Mouse (Mus musculus): ENCODE data around the gene Nphp1. TPM values are rescaled to one million over a fixed set of nuclear protein-coding genes. Genes with fewer than 3 reads are reported as not detected.
A peak's percentile ranks its signal among the peaks of the same experiment; 100 is the strongest.

Nphp1 gene
- 23.1 and 30.3 TPM in 2 replicates for polyA plus RNA-seq (2014; fragmentation: Nextera tagmentation; extraction: Ambion mirVana)

GRCm38 (mm10) chr2:127788440-127789116 lies at the start of gene Nphp1:
Gene Nphp1 (minus strand): TSS chr2:127788897.
- Histone ChIP-seq H3K4me2 (replicated peaks; ENCODE audit: low read depth, low read length) (peak within 1 kb of the TSS; percentile 42), H3K4me3 (ENCODE audit: low read depth, low read length) (peak within 1 kb of the TSS; percentile 47), H3K27ac (ENCODE audit: low read depth, low read length) (no peak within 1 kb of the TSS), H3K27me3 (ENCODE audit: control insufficient read depth, insufficient read depth, low read length) (no peaks in the 10 kb centered on the region), H3K9ac (ENCODE audit: low read depth, low read length) (peak within 1 kb of the TSS; percentile 49), H3K9me3 (ENCODE audit: control insufficient read depth, low read length) (no peaks in the 10 kb centered on the region), H3K36me3 (ENCODE audit: control insufficient read depth, insufficient read depth, low read length) (no peaks in the 10 kb centered on the region), H3K4me1 (replicated peaks; ENCODE audit: control insufficient read depth, insufficient read depth, low read length) (peaks cover 3% of the 10 kb centered on the region; the same call in 1 of the 2 replicates)
- ATAC-seq (ENCODE audit: low FRiP score) (peak; percentile 83), DNase-seq (ENCODE audit: low spot score) (peak; percentile 91)
- WGBS = under 1% methylated on average over 40 of the region's 40 CpGs

GRCm38 (mm10) chr2:127832833-127833190 lies 44.1 kb upstream of the Nphp1 start:
- no peak overlapping the region for H3K27ac ChIP-seq (ENCODE audit: low read depth, low read length)
- no peaks in the 10 kb centered on the region for H3K27me3 ChIP-seq (ENCODE audit: control insufficient read depth, insufficient read depth, low read length)
- H3K9ac ChIP-seq (ENCODE audit: low read depth, low read length) = no peak overlapping the region
- no peak overlapping the region for H3K4me2 ChIP-seq (replicated peaks; ENCODE audit: low read depth, low read length)
- H3K4me3 ChIP-seq (ENCODE audit: low read depth, low read length) = no peak overlapping the region
- DNase-seq (ENCODE audit: low spot score) (peak; percentile 35), ATAC-seq (ENCODE audit: low FRiP score) (no peak)
- H3K9me3 ChIP-seq (ENCODE audit: control insufficient read depth, low read length) = no peaks in the 10 kb centered on the region
- H3K4me1 ChIP-seq (replicated peaks; ENCODE audit: control insufficient read depth, insufficient read depth, low read length) = no peaks in the 10 kb centered on the region
- no peaks in the 10 kb centered on the region for H3K36me3 ChIP-seq (ENCODE audit: control insufficient read depth, insufficient read depth, low read length)
- 27% methylated on average over 2 of the region's 2 CpGs for WGBS

GRCm38 (mm10) chr2:127832103-127832832 lies 43.6 kb upstream of the Nphp1 start:
- DNase-seq (ENCODE audit: low spot score) (no peak), ATAC-seq (ENCODE audit: low FRiP score) (peak; percentile 45; the same call in 1 of the 2 replicates)
- no peak overlapping the region for H3K9ac ChIP-seq (ENCODE audit: low read depth, low read length)
- H3K4me3 ChIP-seq (ENCODE audit: low read depth, low read length) = peak overlapping the region; percentile 70
- WGBS = 44% methylated on average over 11 of the region's 11 CpGs
- H3K4me1 ChIP-seq (replicated peaks; ENCODE audit: control insufficient read depth, insufficient read depth, low read length) = no peaks in the 10 kb centered on the region
- no peaks in the 10 kb centered on the region for H3K27me3 ChIP-seq (ENCODE audit: control insufficient read depth, insufficient read depth, low read length)
- H3K36me3 ChIP-seq (ENCODE audit: control insufficient read depth, insufficient read depth, low read length) = no peaks in the 10 kb centered on the region
- H3K4me2 ChIP-seq (replicated peaks; ENCODE audit: low read depth, low read length) = peak overlapping the region; percentile 60
- no peaks in the 10 kb centered on the region for H3K9me3 ChIP-seq (ENCODE audit: control insufficient read depth, low read length)
- no peak overlapping the region for H3K27ac ChIP-seq (ENCODE audit: low read depth, low read length)

GRCm38 (mm10) chr2:127831401-127832102 lies 42.9 kb upstream of the Nphp1 start, which contains the start of gene Bub1:
Gene Bub1 (minus strand): TSS chr2:127831865.
- peak; percentile 96 for DNase-seq (ENCODE audit: low spot score)
- no peaks in the 10 kb centered on the region for H3K27me3 ChIP-seq (ENCODE audit: control insufficient read depth, insufficient read depth, low read length)
- peak within 1 kb of the TSS; percentile 60 for H3K4me2 ChIP-seq (replicated peaks; ENCODE audit: low read depth, low read length)
- H3K27ac ChIP-seq (ENCODE audit: low read depth, low read length) = no peak within 1 kb of the TSS
- under 1% methylated on average over 47 of the region's 56 CpGs for WGBS
- H3K9ac ChIP-seq (ENCODE audit: low read depth, low read length) = peak within 1 kb of the TSS; percentile 52
- no peaks in the 10 kb centered on the region for H3K36me3 ChIP-seq (ENCODE audit: control insufficient read depth, insufficient read depth, low read length)
- peak; percentile 97 for ATAC-seq (ENCODE audit: low FRiP score)
- H3K9me3 ChIP-seq (ENCODE audit: control insufficient read depth, low read length) = no peaks in the 10 kb centered on the region
- H3K4me1 ChIP-seq (replicated peaks; ENCODE audit: control insufficient read depth, insufficient read depth, low read length) = no peaks in the 10 kb centered on the region
- peak within 1 kb of the TSS; percentile 70 for H3K4me3 ChIP-seq (ENCODE audit: low read depth, low read length)

- H3K4me3 ChIP-seq (ENCODE audit: low read depth, low read length) = peak within 1 kb of the TSS; percentile 78
- no peaks in the 10 kb centered on the region for H3K27me3 ChIP-seq (ENCODE audit: control insufficient read depth, insufficient read depth, low read length)
- 2% methylated on average over 37 of the region's 37 CpGs for WGBS
These were observed 3.4 kb upstream of the Nphp1 start, which contains the start of gene Mtln for GRCm38 (mm10) chr2:127791919-127792603. Gene Mtln (minus strand): TSS chr2:127792488.

GRCm38 (mm10) chr2:127789651-127790270 lies 1.1 kb upstream of the Nphp1 start:
- 22% methylated on average over 9 of the region's 9 CpGs for WGBS

More at GRCm38 (mm10) chr2:127791919-127792603, 3.4 kb upstream of the Nphp1 start, which contains the start of gene Mtln:
- ATAC-seq (ENCODE audit: low FRiP score) = peak; percentile 93
- Histone ChIP-seq H3K4me1 (replicated peaks; ENCODE audit: control insufficient read depth, insufficient read depth, low read length) (peaks cover 3% of the 10 kb centered on the region; the same call in 1 of the 2 replicates), H3K36me3 (ENCODE audit: control insufficient read depth, insufficient read depth, low read length) (no peaks in the 10 kb centered on the region), H3K4me2 (replicated peaks; ENCODE audit: low read depth, low read length) (peak within 1 kb of the TSS; percentile 50), H3K9me3 (ENCODE audit: control insufficient read depth, low read length) (no peaks in the 10 kb centered on the region), H3K9ac (ENCODE audit: low read depth, low read length) (peak within 1 kb of the TSS; percentile 79), H3K27ac (ENCODE audit: low read depth, low read length) (peak within 1 kb of the TSS; percentile 76)
- peak; percentile 87 for DNase-seq (ENCODE audit: low spot score)

GRCm38 (mm10) chr2:127789138-127789537 lies 441 bp upstream of the Nphp1 start:
- ATAC-seq (ENCODE audit: low FRiP score) = no peak

More at GRCm38 (mm10) chr2:127789651-127790270, 1.1 kb upstream of the Nphp1 start:
- peak overlapping the region; percentile 42; the same call in 1 of the 2 replicates for H3K4me2 ChIP-seq (replicated peaks; ENCODE audit: low read depth, low read length)
- no peak overlapping the region for H3K27ac ChIP-seq (ENCODE audit: low read depth, low read length)
- peaks cover 3% of the 10 kb centered on the region; the same call in 1 of the 2 replicates for H3K4me1 ChIP-seq (replicated peaks; ENCODE audit: control insufficient read depth, insufficient read depth, low read length)
- H3K36me3 ChIP-seq (ENCODE audit: control insufficient read depth, insufficient read depth, low read length) = no peaks in the 10 kb centered on the region
- no peak overlapping the region for H3K9ac ChIP-seq (ENCODE audit: low read depth, low read length)
- no peak overlapping the region for H3K4me3 ChIP-seq (ENCODE audit: low read depth, low read length)
- H3K27me3 ChIP-seq (ENCODE audit: control insufficient read depth, insufficient read depth, low read length) = no peaks in the 10 kb centered on the region
- no peak for ATAC-seq (ENCODE audit: low FRiP score)
- no peak for DNase-seq (ENCODE audit: low spot score)
- no peaks in the 10 kb centered on the region for H3K9me3 ChIP-seq (ENCODE audit: control insufficient read depth, low read length)

More at GRCm38 (mm10) chr2:127789138-127789537, 441 bp upstream of the Nphp1 start:
- Histone ChIP-seq H3K27ac (ENCODE audit: low read depth, low read length) (no peak overlapping the region), H3K4me3 (ENCODE audit: low read depth, low read length) (peak overlapping the region; percentile 47), H3K27me3 (ENCODE audit: control insufficient read depth, insufficient read depth, low read length) (no peaks in the 10 kb centered on the region), H3K9me3 (ENCODE audit: control insufficient read depth, low read length) (no peaks in the 10 kb centered on the region), H3K9ac (ENCODE audit: low read depth, low read length) (peak overlapping the region; percentile 49), H3K4me1 (replicated peaks; ENCODE audit: control insufficient read depth, insufficient read depth, low read length) (peaks cover 3% of the 10 kb centered on the region; the same call in 1 of the 2 replicates), H3K36me3 (ENCODE audit: control insufficient read depth, insufficient read depth, low read length) (no peaks in the 10 kb centered on the region), H3K4me2 (replicated peaks; ENCODE audit: low read depth, low read length) (peak overlapping the region; percentile 42)
- DNase-seq (ENCODE audit: low spot score) = no peak
- 6% methylated on average over 11 of the region's 11 CpGs for WGBS
